Mouse (Mus musculus): ENCODE results near the gene Rspry1. TPM values are rescaled to one million over a fixed set of nuclear protein-coding genes. Genes with fewer than 3 reads are reported as not detected.

Rspry1 gene
- polyA plus RNA-seq, 1 experiment from 2014 or later = 11.1 TPM

DNA sequence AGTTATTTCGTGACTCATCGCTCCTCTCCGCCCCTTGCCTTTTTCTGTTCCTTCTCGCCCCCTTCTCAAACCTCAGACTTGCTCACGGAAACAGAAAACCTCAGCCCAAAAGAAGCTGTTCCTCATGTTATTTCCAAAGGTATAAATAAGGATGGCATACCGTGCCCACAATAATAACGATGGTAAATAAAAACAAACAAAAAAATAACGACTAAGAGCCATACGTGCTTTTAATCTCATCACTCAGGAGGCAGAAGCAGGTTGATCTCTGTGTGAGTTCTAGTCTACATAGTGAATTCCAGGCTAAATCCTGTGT is 102.9 kb downstream of the Rspry1 start:
- Histone ChIP-seq H3K4me2 (ENCODE audit: low read depth, low read length) (peak overlapping the region; percentile 80), H3K27ac (ENCODE audit: low read depth) (no peak overlapping the region), H3K4me3 (ENCODE audit: low read depth, low read length) (peak overlapping the region; percentile 47), H3K9ac (replicated peaks) (peak overlapping the region; percentile 59), H3K36me3 (replicated peaks; ENCODE audit: insufficient read depth, low read length) (no peaks in the 10 kb centered on the region), H3K9me3 (ENCODE audit: low read length) (no peaks in the 10 kb centered on the region), H3K27me3 (ENCODE audit: insufficient read depth, low read length) (no peaks in the 10 kb centered on the region), H3K4me1 (ENCODE audit: insufficient read depth) (0 out of 2 replicates have a peak, but pooled peaks cover 9% of the 10 kb centered on the region)
- TF ChIP-seq CTCF (IDR thresholded peaks at IDR 0.05; ENCODE audit: low read depth) (no peak), EP300 (IDR thresholded peaks at IDR 0.05; ENCODE audit: low read depth) (no peak)
- DNase-seq = no peak
- no peak for ATAC-seq
- WGBS (ENCODE audit: insufficient replicate concordance) = 13% methylated on average over 9 of the region's 9 CpGs

- no peak overlapping the region for H3K4me2 ChIP-seq (ENCODE audit: low read depth, low read length)
- H3K27ac ChIP-seq (ENCODE audit: low read depth) = no peak overlapping the region
- no peaks in the 10 kb centered on the region for H3K36me3 ChIP-seq (replicated peaks; ENCODE audit: insufficient read depth, low read length)
- no peaks in the 10 kb centered on the region for H3K27me3 ChIP-seq (ENCODE audit: insufficient read depth, low read length)
- ATAC-seq (no peak), DNase-seq (no peak)
- 0 out of 2 replicates have a peak, but pooled peaks cover 9% of the 10 kb centered on the region for H3K4me1 ChIP-seq (ENCODE audit: insufficient read depth)
- no peaks in the 10 kb centered on the region for H3K9me3 ChIP-seq (ENCODE audit: low read length)
- no peak for TF ChIP-seq CTCF (IDR thresholded peaks at IDR 0.05; ENCODE audit: low read depth)
- no peak for TF ChIP-seq EP300 (IDR thresholded peaks at IDR 0.05; ENCODE audit: low read depth)
- 68% methylated on average over 10 of the region's 10 CpGs for WGBS (ENCODE audit: insufficient replicate concordance)
- no peak overlapping the region for H3K4me3 ChIP-seq (ENCODE audit: low read depth, low read length)
- H3K9ac ChIP-seq (replicated peaks) = no peak overlapping the region
Measured at GRCm38 (mm10) chr8:94705581-94706245, 104.0 kb downstream of the Rspry1 start.

DNA sequence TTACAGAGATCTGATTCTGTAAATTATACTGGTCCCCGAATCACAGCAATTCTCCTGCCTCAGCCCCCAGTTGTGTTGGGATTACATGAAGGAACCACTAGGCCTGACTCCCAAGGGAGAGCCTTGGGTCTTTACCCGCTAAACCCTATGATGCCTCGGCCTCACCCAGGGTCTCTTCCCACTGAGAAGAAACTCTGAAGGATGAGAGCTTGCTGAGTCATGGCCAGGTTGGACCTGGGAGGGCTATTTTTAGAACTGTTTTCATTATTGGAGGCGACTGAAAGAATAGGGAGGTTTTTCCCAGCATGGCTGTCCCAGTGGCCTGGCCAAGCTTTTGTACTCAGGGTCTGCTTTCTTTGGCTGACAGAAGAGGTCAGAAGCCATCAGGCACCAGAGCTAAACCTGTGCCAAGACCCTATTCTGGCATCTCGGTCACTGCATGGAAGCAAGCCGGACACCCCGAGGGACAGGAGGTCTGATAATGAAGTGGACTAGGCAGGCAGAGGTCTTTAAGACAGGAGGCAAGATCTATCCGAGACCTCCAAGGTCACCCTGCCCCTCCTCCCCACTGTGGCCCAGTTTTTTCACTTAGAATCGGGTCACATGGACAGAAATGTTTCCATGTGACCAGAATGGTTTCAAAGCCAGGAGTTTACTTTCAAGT is 105.1 kb downstream of the Rspry1 start:
- no peak overlapping the region for H3K4me3 ChIP-seq (ENCODE audit: low read depth, low read length)
- WGBS (ENCODE audit: insufficient replicate concordance) = 72% methylated on average over 9 of the region's 9 CpGs

More for the DNA sequence above, 105.1 kb downstream of the Rspry1 start:
- Histone ChIP-seq H3K27me3 (ENCODE audit: insufficient read depth, low read length) (no peaks in the 10 kb centered on the region), H3K27ac (ENCODE audit: low read depth) (no peak overlapping the region), H3K9me3 (ENCODE audit: low read length) (no peaks in the 10 kb centered on the region), H3K4me2 (ENCODE audit: low read depth, low read length) (no peak overlapping the region), H3K36me3 (replicated peaks; ENCODE audit: insufficient read depth, low read length) (no peaks in the 10 kb centered on the region), H3K4me1 (ENCODE audit: insufficient read depth) (peaks cover 13% of the 10 kb centered on the region; the same call in 1 of the 2 replicates), H3K9ac (replicated peaks) (no peak overlapping the region)
- DNase-seq (no peak), ATAC-seq (no peak)
- TF ChIP-seq EP300 (IDR thresholded peaks at IDR 0.05; ENCODE audit: low read depth) = no peak
- no peak for TF ChIP-seq CTCF (IDR thresholded peaks at IDR 0.05; ENCODE audit: low read depth)

Other genes with a start within 250 kb of the Rspry1 start
- 250 and 269 TPM in 2 replicates for gene Herpud1, start 215.5 kb upstream of the Rspry1 start, polyA plus RNA-seq (2015; fragmentation: Nextera tagmentation; extraction: Ambion mirVana)
- 0.82 and 1.3 TPM in 2 replicates for gene Nlrc5, start 167.6 kb upstream of the Rspry1 start, polyA plus RNA-seq (2015; fragmentation: Nextera tagmentation; extraction: Ambion mirVana)
- gene Cpne2, start 68.9 kb upstream of the Rspry1 start, polyA plus RNA-seq (2015; fragmentation: Nextera tagmentation; extraction: Ambion mirVana) = 3.9 and 4.2 TPM in 2 replicates
- 23.6 and 24.2 TPM in 2 replicates for gene Fam192a, start 60 bp downstream of the Rspry1 start, polyA plus RNA-seq (2015; fragmentation: Nextera tagmentation; extraction: Ambion mirVana)
- 20.8 and 21.3 TPM in 2 replicates for gene Arl2bp, start 64.7 kb downstream of the Rspry1 start, polyA plus RNA-seq (2015; fragmentation: Nextera tagmentation; extraction: Ambion mirVana)
- 2.5 and 3.1 TPM in 2 replicates for gene Pllp, start 94.3 kb downstream of the Rspry1 start, polyA plus RNA-seq (2015; fragmentation: Nextera tagmentation; extraction: Ambion mirVana)
- 0.07 and 0.28 TPM in 2 replicates for gene Ccl22, start 143.7 kb downstream of the Rspry1 start, polyA plus RNA-seq (2015; fragmentation: Nextera tagmentation; extraction: Ambion mirVana)
- 0.47 and 0.79 TPM in 2 replicates for gene Cx3cl1, start 170.1 kb downstream of the Rspry1 start, polyA plus RNA-seq (2015; fragmentation: Nextera tagmentation; extraction: Ambion mirVana)
- gene Ccl17, start 208.5 kb downstream of the Rspry1 start, polyA plus RNA-seq (2015; fragmentation: Nextera tagmentation; extraction: Ambion mirVana) = 0.31 TPM in 1 of 2 replicates, not detected in the other
- gene Coq9, start 236.4 kb downstream of the Rspry1 start, polyA plus RNA-seq (2015; fragmentation: Nextera tagmentation; extraction: Ambion mirVana) = 65.6 and 66.1 TPM in 2 replicates
- 36.5 and 39.4 TPM in 2 replicates for gene Ciapin1, start 236.4 kb downstream of the Rspry1 start, polyA plus RNA-seq (2015; fragmentation: Nextera tagmentation; extraction: Ambion mirVana)

Measured in liver, postnatal 0 days (tissue).